Mouse (Mus musculus): ENCODE results near the gene Procr. TPM values are rescaled to one million over a fixed set of nuclear protein-coding genes. Genes with fewer than 3 reads are reported as not detected.
A peak's percentile ranks its signal among the peaks of the same experiment; 100 is the strongest.

Gene Procr
- polyA plus RNA-seq, 1 experiment: 3.7 TPM

GRCm38 (mm10) chr2:155792899-155793298, 42.0 kb downstream of the Procr start:
- no peak overlapping the region for H3K4me3 ChIP-seq (ENCODE audit: insufficient read depth, low read length)
- 0 out of 2 replicates have a peak, but pooled peaks cover 5% of the 10 kb centered on the region for H3K4me1 ChIP-seq (ENCODE audit: control insufficient read depth, insufficient read depth, low read length)
- H3K27ac ChIP-seq (ENCODE audit: insufficient read depth, low read depth, low read length): no peak overlapping the region
- TF ChIP-seq CTCF (IDR thresholded peaks at IDR 0.05; ENCODE audit: low read depth, low read length) (no peak), POLR2A (IDR thresholded peaks at IDR 0.05; ENCODE audit: borderline replicate concordance, low read depth, low read length) (no peak)

GRCm38 (mm10) chr2:155794674-155795445, 43.9 kb downstream of the Procr start:
- Histone ChIP-seq H3K27ac (ENCODE audit: insufficient read depth, low read depth, low read length) (no peak overlapping the region), H3K4me3 (ENCODE audit: insufficient read depth, low read length) (no peak overlapping the region), H3K4me1 (ENCODE audit: control insufficient read depth, insufficient read depth, low read length) (0 out of 2 replicates have a peak, but pooled peaks cover 5% of the 10 kb centered on the region)
- TF ChIP-seq POLR2A (IDR thresholded peaks at IDR 0.05; ENCODE audit: borderline replicate concordance, low read depth, low read length) (no peak), CTCF (IDR thresholded peaks at IDR 0.05; ENCODE audit: low read depth, low read length) (no peak)

- TF ChIP-seq CTCF (IDR thresholded peaks at IDR 0.05; ENCODE audit: low read depth, low read length) (no peak), POLR2A (IDR thresholded peaks at IDR 0.05; ENCODE audit: borderline replicate concordance, low read depth, low read length) (no peak)
- 0 out of 2 replicates have a peak, but pooled peaks cover 2% of the 10 kb centered on the region for H3K4me1 ChIP-seq (ENCODE audit: control insufficient read depth, insufficient read depth, low read length)
- H3K27ac ChIP-seq (ENCODE audit: insufficient read depth, low read depth, low read length): no peak overlapping the region
- no peak overlapping the region for H3K4me3 ChIP-seq (ENCODE audit: insufficient read depth, low read length)
These were observed 47.7 kb downstream of the Procr start for GRCm38 (mm10) chr2:155798613-155799012.

GRCm38 (mm10) chr2:155802761-155803160, 51.8 kb downstream of the Procr start:
- no peak for TF ChIP-seq POLR2A (IDR thresholded peaks at IDR 0.05; ENCODE audit: borderline replicate concordance, low read depth, low read length)
- peak; percentile 45; the same call in 1 of the 2 replicates for TF ChIP-seq CTCF (IDR thresholded peaks at IDR 0.05; ENCODE audit: low read depth, low read length)
- Histone ChIP-seq H3K27ac (ENCODE audit: insufficient read depth, low read depth, low read length) (no peak overlapping the region), H3K4me3 (ENCODE audit: insufficient read depth, low read length) (no peak overlapping the region), H3K4me1 (ENCODE audit: control insufficient read depth, insufficient read depth, low read length) (no peaks in the 10 kb centered on the region)

GRCm38 (mm10) chr2:155804053-155804452, 53.1 kb downstream of the Procr start:
- Histone ChIP-seq H3K4me3 (ENCODE audit: insufficient read depth, low read length) (no peak overlapping the region), H3K27ac (ENCODE audit: insufficient read depth, low read depth, low read length) (no peak overlapping the region), H3K4me1 (ENCODE audit: control insufficient read depth, insufficient read depth, low read length) (no peaks in the 10 kb centered on the region)
- TF ChIP-seq POLR2A (IDR thresholded peaks at IDR 0.05; ENCODE audit: borderline replicate concordance, low read depth, low read length) (no peak), CTCF (IDR thresholded peaks at IDR 0.05; ENCODE audit: low read depth, low read length) (no peak)

Other genes with a start within 250 kb of the Procr start
- gene Acss2, start 233.2 kb upstream of the Procr start, polyA plus RNA-seq (2012; ENCODE audit: insufficient read depth, insufficient read length, missing spikeins): 8.9 and 9.7 TPM in 2 replicates
- not detected in 2 replicates for gene Ggt7, start 232.9 kb upstream of the Procr start, polyA plus RNA-seq (2012; ENCODE audit: insufficient read depth, insufficient read length, missing spikeins)
- 10.5 and 12.9 TPM in 2 replicates for gene Gss, start 158.3 kb upstream of the Procr start, polyA plus RNA-seq (2012; ENCODE audit: insufficient read depth, insufficient read length, missing spikeins)
- not detected in 2 replicates for gene Myh7b, start 139.9 kb upstream of the Procr start, polyA plus RNA-seq (2012; ENCODE audit: insufficient read depth, insufficient read length, missing spikeins)
- gene Trpc4ap, start 58.7 kb upstream of the Procr start, polyA plus RNA-seq (2012; ENCODE audit: insufficient read depth, insufficient read length, missing spikeins): 93.1 and 108 TPM in 2 replicates
- gene Edem2, start 21.6 kb upstream of the Procr start, polyA plus RNA-seq (2012; ENCODE audit: insufficient read depth, insufficient read length, missing spikeins): 44.3 and 46.4 TPM in 2 replicates
- gene Gm17581, start 15.3 kb upstream of the Procr start, polyA plus RNA-seq (2012; ENCODE audit: insufficient read depth, insufficient read length, missing spikeins): not detected in 2 replicates
- gene Mmp24, start 24.2 kb downstream of the Procr start, polyA plus RNA-seq (2012; ENCODE audit: insufficient read depth, insufficient read length, missing spikeins): not detected in 2 replicates
- gene BC029722, start 68.3 kb downstream of the Procr start, polyA plus RNA-seq (2012; ENCODE audit: insufficient read depth, insufficient read length, missing spikeins): 44.7 and 46.1 TPM in 2 replicates
- 89.5 and 91.7 TPM in 2 replicates for gene Eif6, start 75.8 kb downstream of the Procr start, polyA plus RNA-seq (2012; ENCODE audit: insufficient read depth, insufficient read length, missing spikeins)
- gene Fam83c, start 83.7 kb downstream of the Procr start, polyA plus RNA-seq (2012; ENCODE audit: insufficient read depth, insufficient read length, missing spikeins): not detected in 2 replicates
- 16.1 and 19.0 TPM in 2 replicates for gene Uqcc1, start 179.2 kb downstream of the Procr start, polyA plus RNA-seq (2012; ENCODE audit: insufficient read depth, insufficient read length, missing spikeins)
- gene Gm15557, start 189.6 kb downstream of the Procr start, polyA plus RNA-seq (2012; ENCODE audit: insufficient read depth, insufficient read length, missing spikeins): not detected in 2 replicates
- gene Gdf5, start 194.2 kb downstream of the Procr start, polyA plus RNA-seq (2012; ENCODE audit: insufficient read depth, insufficient read length, missing spikeins): not detected in 2 replicates
- 47.2 and 49.6 TPM in 2 replicates for gene Cep250, start 205.3 kb downstream of the Procr start, polyA plus RNA-seq (2012; ENCODE audit: insufficient read depth, insufficient read length, missing spikeins)